8 mouse cellular contexts compared by ENCODE assay signal in the genomic region with DNA sequence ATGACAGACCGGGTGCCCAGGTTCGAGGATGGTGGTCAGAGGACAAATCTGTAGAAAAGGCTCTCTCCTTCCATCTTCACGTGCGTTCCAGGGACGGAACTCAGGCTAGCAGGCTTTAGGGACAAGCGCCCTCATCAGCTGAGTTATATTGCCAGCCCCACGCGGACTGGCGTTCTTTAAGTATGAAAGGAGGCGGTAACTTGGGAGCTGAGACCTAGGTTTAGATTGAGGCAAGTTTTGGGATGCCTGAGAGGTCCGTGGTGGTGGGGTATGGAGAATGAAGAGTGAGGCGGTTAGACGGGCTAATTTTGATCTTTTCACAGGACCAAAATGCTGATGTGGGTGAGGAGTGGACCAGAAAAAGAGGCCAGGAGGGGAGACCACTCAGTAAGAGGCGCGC. TPM values are rescaled to one million over a fixed set of nuclear protein-coding genes. Genes with fewer than 3 reads are reported as not detected.
A peak's percentile ranks its signal among the peaks of the same experiment; 100 is the strongest.
DNase-seq lines count a peak whose midpoint lies in the region; ATAC-seq and TF ChIP-seq lines count a peak whose summit lies in the region.

No protein-coding gene starts in this region.

- H3K4me2 ChIP-seq in kidney, embryonic 16.5 days (replicated peaks; ENCODE audit: low read depth, low read length), result peak overlapping the region; percentile 83
- peak overlapping the region; percentile 84 for H3K4me2 ChIP-seq in intestine, embryonic 15.5 days (replicated peaks)
- H3K4me2 ChIP-seq in neural tube, embryonic 14.5 days (ENCODE audit: low read depth, low read length), result peak overlapping the region; percentile 63

- DNase-seq in kidney, postnatal 14 days, result no peak
- no peak for DNase-seq in layer of hippocampus, adult 11-12 months (ENCODE audit: low spot score)
- DNase-seq in right cerebral cortex, adult 18-20 months, result no peak

- H3K9me3 ChIP-seq in kidney, embryonic 16.5 days (ENCODE audit: low read length), result no peaks in the 10 kb centered on the region
- H3K9me3 ChIP-seq in intestine, embryonic 15.5 days, result no peaks in the 10 kb centered on the region
- no peaks in the 10 kb centered on the region for H3K9me3 ChIP-seq in neural tube, embryonic 14.5 days (ENCODE audit: control insufficient read depth, low read length)

- TF ChIP-seq CTCF in cortical plate, adult 2 months (IDR thresholded peaks at IDR 0.05; ENCODE audit: extremely low read depth, insufficient read depth, low read length), result no peak

- 5% methylated on average over 15 of the region's 15 CpGs for WGBS in kidney, embryonic 16.5 days
- WGBS in intestine, embryonic 15.5 days, result 8% methylated on average over 15 of the region's 15 CpGs
- WGBS in neural tube, embryonic 14.5 days, result 8% methylated on average over 15 of the region's 15 CpGs

- H3K27me3 ChIP-seq in kidney, embryonic 16.5 days (ENCODE audit: insufficient read depth, low read length), result no peaks in the 10 kb centered on the region
- H3K27me3 ChIP-seq in intestine, embryonic 15.5 days (replicated peaks), result no peaks in the 10 kb centered on the region
- H3K27me3 ChIP-seq in neural tube, embryonic 14.5 days (ENCODE audit: control insufficient read depth, insufficient read depth, low read length), result peaks cover 19% of the 10 kb centered on the region

- H3K4me3 ChIP-seq in kidney, embryonic 16.5 days (ENCODE audit: low read length), result peak overlapping the region; percentile 61
- H3K4me3 ChIP-seq in cortical plate, adult 2 months (ENCODE audit: insufficient read depth, low read length), result peak overlapping the region; percentile 86
- peak overlapping the region; percentile 52 for H3K4me3 ChIP-seq in intestine, embryonic 15.5 days (replicated peaks)
- peak overlapping the region; percentile 38 for H3K4me3 ChIP-seq in neural tube, embryonic 14.5 days (ENCODE audit: low read depth, low read length)

- no peak overlapping the region for H3K27ac ChIP-seq in kidney, embryonic 16.5 days (ENCODE audit: low read length)
- H3K27ac ChIP-seq in cortical plate, adult 2 months (ENCODE audit: insufficient read depth, low read length), result peak overlapping the region; percentile 89
- no peak overlapping the region for H3K27ac ChIP-seq in intestine, embryonic 15.5 days
- no peak overlapping the region for H3K27ac ChIP-seq in neural tube, embryonic 14.5 days (ENCODE audit: low read depth, low read length)

- no peak for TF ChIP-seq POLR2A in cortical plate, adult 2 months (IDR thresholded peaks at IDR 0.05; ENCODE audit: extremely low read depth, insufficient read depth, low read length)

- ATAC-seq in kidney, embryonic 16.5 days (ENCODE audit: low FRiP score, low TSS enrichment), result no peak
- no peak for ATAC-seq in intestine, embryonic 15.5 days
- ATAC-seq in neural tube, embryonic 14.5 days (ENCODE audit: low read depth), result no peak
- ATAC-seq in megakaryocyte progenitor cell, adult 5-6 weeks (replicated peaks; ENCODE audit: poor library complexity), result no peak

- H3K9ac ChIP-seq in kidney, embryonic 16.5 days (replicated peaks; ENCODE audit: low read length), result peak overlapping the region; percentile 66
- H3K9ac ChIP-seq in intestine, embryonic 15.5 days, result peak overlapping the region; percentile 47
- H3K9ac ChIP-seq in neural tube, embryonic 14.5 days (replicated peaks; ENCODE audit: low read depth, low read length), result no peak overlapping the region

- no peaks in the 10 kb centered on the region for H3K36me3 ChIP-seq in kidney, embryonic 16.5 days (ENCODE audit: insufficient read depth, low read length)
- H3K36me3 ChIP-seq in intestine, embryonic 15.5 days, result no peaks in the 10 kb centered on the region
- H3K36me3 ChIP-seq in neural tube, embryonic 14.5 days (ENCODE audit: control insufficient read depth, insufficient read depth, low read length), result no peaks in the 10 kb centered on the region

- H3K4me1 ChIP-seq in kidney, embryonic 16.5 days (ENCODE audit: insufficient read depth, low read length), result peaks cover 19% of the 10 kb centered on the region
- peaks cover 1% of the 10 kb centered on the region; the same call in 1 of the 2 replicates for H3K4me1 ChIP-seq in cortical plate, adult 2 months (ENCODE audit: control insufficient read depth, insufficient read depth, low read length)
- peaks cover 12% of the 10 kb centered on the region for H3K4me1 ChIP-seq in intestine, embryonic 15.5 days (replicated peaks)
- H3K4me1 ChIP-seq in neural tube, embryonic 14.5 days (ENCODE audit: control insufficient read depth, insufficient read depth, low read length), result peaks cover 11% of the 10 kb centered on the region; the same call in 1 of the 2 replicates

RNA-seq across cellular contexts. Expression of gene Vav1, which starts 4.2 kb away (rescaled TPM):
- 1.4 and 2.0 TPM in 2 replicates for polyA plus RNA-seq in kidney, embryonic 16.5 days (2015; fragmentation: Nextera tagmentation; extraction: Ambion mirVana)
- 3.6 TPM in 2 replicates for polyA plus RNA-seq in cortical plate, adult 2 months (2012; rRNA removed)
- polyA plus RNA-seq in intestine, embryonic 15.5 days (2015; fragmentation: Nextera tagmentation; extraction: Ambion mirVana), result 3.2 TPM in 2 replicates
- 1.1 and 1.7 TPM in 2 replicates for polyA plus RNA-seq in neural tube, embryonic 14.5 days (2014; fragmentation: Nextera tagmentation; extraction: Ambion mirVana)
- 79.5 and 87.2 TPM in 2 replicates for total RNA-seq in megakaryocyte progenitor cell, adult 5-6 weeks (2015)
- total RNA-seq in megakaryocyte progenitor cell, adult 5-6 weeks (2017), result 286 and 303 TPM in 2 replicates

RNA-seq across cellular contexts. Expression of gene Trip10, which starts 25.4 kb away (rescaled TPM):
- polyA plus RNA-seq in kidney, embryonic 16.5 days (2015; fragmentation: Nextera tagmentation; extraction: Ambion mirVana), result 52.6 and 55.0 TPM in 2 replicates
- 10.1 and 11.2 TPM in 2 replicates for polyA plus RNA-seq in cortical plate, adult 2 months (2012; rRNA removed)
- polyA plus RNA-seq in intestine, embryonic 15.5 days (2015; fragmentation: Nextera tagmentation; extraction: Ambion mirVana), result 45.2 and 46.1 TPM in 2 replicates
- polyA plus RNA-seq in neural tube, embryonic 14.5 days (2014; fragmentation: Nextera tagmentation; extraction: Ambion mirVana), result 5.4 and 9.0 TPM in 2 replicates
- total RNA-seq in megakaryocyte progenitor cell, adult 5-6 weeks (2015), result 3.5 and 3.6 TPM in 2 replicates
- total RNA-seq in megakaryocyte progenitor cell, adult 5-6 weeks (2017), result 7.9 and 8.5 TPM in 2 replicates

RNA-seq across cellular contexts. Expression of gene Gpr108, which starts 26.4 kb away (rescaled TPM):
- polyA plus RNA-seq in kidney, embryonic 16.5 days (2015; fragmentation: Nextera tagmentation; extraction: Ambion mirVana), result 39.0 and 42.8 TPM in 2 replicates
- polyA plus RNA-seq in cortical plate, adult 2 months (2012; rRNA removed), result 28.8 and 29.7 TPM in 2 replicates
- 32.6 and 34.7 TPM in 2 replicates for polyA plus RNA-seq in intestine, embryonic 15.5 days (2015; fragmentation: Nextera tagmentation; extraction: Ambion mirVana)
- 23.1 and 24.9 TPM in 2 replicates for polyA plus RNA-seq in neural tube, embryonic 14.5 days (2014; fragmentation: Nextera tagmentation; extraction: Ambion mirVana)
- 21.5 and 22.6 TPM in 2 replicates for total RNA-seq in megakaryocyte progenitor cell, adult 5-6 weeks (2015)
- total RNA-seq in megakaryocyte progenitor cell, adult 5-6 weeks (2017), result 22.5 and 24.4 TPM in 2 replicates

RNA-seq across cellular contexts. Expression of gene C3, which starts 46.8 kb away (rescaled TPM):
- polyA plus RNA-seq in kidney, embryonic 16.5 days (2015; fragmentation: Nextera tagmentation; extraction: Ambion mirVana), result 1.1 and 2.4 TPM in 2 replicates
- polyA plus RNA-seq in cortical plate, adult 2 months (2012; rRNA removed), result 0.17 and 0.32 TPM in 2 replicates
- 4.3 and 7.7 TPM in 2 replicates for polyA plus RNA-seq in intestine, embryonic 15.5 days (2015; fragmentation: Nextera tagmentation; extraction: Ambion mirVana)
- polyA plus RNA-seq in neural tube, embryonic 14.5 days (2014; fragmentation: Nextera tagmentation; extraction: Ambion mirVana), result 0.82 and 2.7 TPM in 2 replicates
- 164 and 202 TPM in 2 replicates for total RNA-seq in megakaryocyte progenitor cell, adult 5-6 weeks (2015)
- total RNA-seq in megakaryocyte progenitor cell, adult 5-6 weeks (2017), result 211 and 263 TPM in 2 replicates
